Mouse (Mus musculus) adrenal gland, adult (tissue): ENCODE measurements around the gene Snrpa.

Experiments used
- DNase-seq, 2 experiments: peaks; one replicate each; pipeline ENCODE4 v3.0.0; 2022 to 2023; ENCODE audit warnings: low spot score in 1 of 2; ENCODE audit not compliant: inconsistent age in 2 of 2

Gene Snrpa

GRCm38 (mm10) chr7:27203730-27204449 lies 7.8 kb upstream of the Snrpa start:
- no peak for DNase-seq

DNA sequence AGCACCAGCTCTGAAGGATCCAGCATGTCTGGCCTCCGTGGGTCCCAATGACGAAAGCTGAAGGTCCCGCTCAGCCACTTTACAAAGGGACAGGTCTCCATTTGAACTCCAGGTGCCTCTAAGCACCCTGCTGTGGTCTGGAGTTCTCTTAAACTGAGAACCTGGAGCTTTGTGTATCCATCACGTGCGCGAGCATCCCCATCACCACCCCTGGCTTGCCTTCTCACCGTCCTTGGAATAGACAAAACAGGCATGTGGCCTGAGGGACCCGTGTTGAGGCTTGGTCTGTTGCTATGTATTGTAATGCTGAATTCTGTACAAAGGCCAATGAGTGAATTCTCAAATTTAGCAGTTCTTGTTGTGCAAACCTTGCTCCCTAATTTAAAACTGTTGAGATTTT lies 2.7 kb upstream of the Snrpa start:
- DNase-seq: no peak

- DNase-seq: peak in 1 of 2 experiments; percentile 52
These were observed 2.3 kb upstream of the Snrpa start for GRCm38 (mm10) chr7:27198355-27198754.

GRCm38 (mm10) chr7:27197634-27198033 lies 1.6 kb upstream of the Snrpa start:
- peak; percentile 65 to 89 for DNase-seq

DNA sequence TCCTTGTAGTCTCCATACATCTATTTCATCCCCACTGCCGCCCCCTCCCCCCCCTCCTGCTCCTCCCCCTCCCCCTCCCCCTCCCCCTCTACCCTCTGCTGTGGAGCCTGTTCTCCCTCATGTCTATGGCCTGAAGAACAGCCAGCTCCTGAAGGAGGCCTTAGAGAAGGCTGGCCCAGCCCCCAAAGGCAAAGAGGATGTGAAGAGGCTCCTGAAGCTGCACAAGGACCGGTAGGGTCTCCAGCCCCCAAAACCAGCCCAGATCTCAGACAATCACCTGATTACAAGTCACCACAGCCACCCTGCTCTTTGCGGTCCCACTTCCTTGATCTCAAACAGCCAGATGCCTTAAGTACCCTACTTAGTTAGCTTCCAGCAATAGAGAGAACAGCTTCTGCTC lies 1.1 kb upstream of the Snrpa start:
- no peak for DNase-seq

DNA sequence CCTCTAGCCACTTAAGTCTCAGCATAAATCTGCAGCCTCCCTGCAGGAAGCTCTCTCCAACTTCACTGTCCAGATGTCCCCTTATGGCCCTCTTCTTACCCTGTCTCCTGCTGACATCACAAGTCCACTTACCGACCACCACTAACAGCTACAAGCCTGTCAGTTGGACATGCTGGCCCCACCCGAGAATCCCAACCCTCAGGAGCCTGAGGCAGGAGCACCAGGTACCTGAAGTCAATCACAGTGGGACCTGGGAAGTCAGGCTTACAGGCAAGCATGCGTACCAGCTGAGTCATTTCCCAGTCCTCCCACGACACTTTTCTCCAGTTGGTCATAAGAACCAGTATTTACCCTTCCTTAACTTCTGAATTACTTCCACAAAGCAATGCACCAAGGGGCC lies 2.3 kb downstream of the Snrpa start:
- DNase-seq: no peak

DNA sequence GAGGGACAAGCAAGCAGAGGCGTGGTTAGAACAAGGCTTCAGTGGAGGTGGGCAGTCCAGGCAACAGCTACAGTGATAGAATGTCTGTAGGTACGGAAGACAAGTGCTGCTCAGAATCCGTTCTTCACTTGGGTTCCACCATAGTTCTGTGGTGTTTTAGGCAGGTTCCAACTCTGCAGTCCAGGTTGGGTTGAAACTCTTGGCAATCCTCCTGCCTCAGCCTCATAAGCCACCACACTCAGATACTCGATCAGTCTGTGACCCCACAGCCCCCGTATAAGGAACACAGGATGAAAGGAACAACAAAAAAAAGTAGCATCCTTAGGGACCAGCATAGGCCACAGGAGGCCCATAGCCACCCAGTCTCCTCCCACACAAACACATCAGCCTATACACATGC lies 3.6 kb downstream of the Snrpa start:
- DNase-seq: no peak

GRCm38 (mm10) chr7:27189271-27189931 lies 6.7 kb downstream of the Snrpa start:
- no peak for DNase-seq

DNA sequence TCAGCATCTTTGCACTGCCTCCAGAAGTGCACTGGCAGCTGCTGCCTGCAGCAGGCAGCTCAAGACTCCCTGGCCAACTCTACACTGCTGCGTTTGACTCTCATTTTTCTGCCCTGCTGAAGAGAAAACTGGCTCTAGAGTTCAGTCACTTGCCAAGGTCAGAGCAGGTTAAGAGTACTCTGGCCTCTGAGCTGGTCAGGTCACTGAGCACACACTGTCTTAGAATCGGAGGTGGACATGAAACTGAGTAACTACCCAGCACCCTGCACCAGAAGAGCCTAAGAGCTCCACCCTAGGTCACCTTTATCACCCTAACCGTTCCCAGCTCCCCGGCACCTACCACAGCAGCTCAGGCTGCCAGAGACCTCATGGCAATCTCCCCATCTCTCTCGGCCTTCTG lies 10.1 kb downstream of the Snrpa start:
- DNase-seq: no peak

- DNase-seq: peak; percentile 43 to 71
These were observed 11.1 kb downstream of the Snrpa start for GRCm38 (mm10) chr7:27184964-27185363.

- no peak for DNase-seq
These were observed 13.6 kb downstream of the Snrpa start for GRCm38 (mm10) chr7:27182498-27182897.

- no peak for DNase-seq
These were observed 15.0 kb downstream of the Snrpa start, which contains the start of the genes Gm21983 and Mia for GRCm38 (mm10) chr7:27180837-27181695. Gm21983 (minus strand) TSS chr7:27181086. Mia (minus strand) TSS chr7:27181157.

DNA sequence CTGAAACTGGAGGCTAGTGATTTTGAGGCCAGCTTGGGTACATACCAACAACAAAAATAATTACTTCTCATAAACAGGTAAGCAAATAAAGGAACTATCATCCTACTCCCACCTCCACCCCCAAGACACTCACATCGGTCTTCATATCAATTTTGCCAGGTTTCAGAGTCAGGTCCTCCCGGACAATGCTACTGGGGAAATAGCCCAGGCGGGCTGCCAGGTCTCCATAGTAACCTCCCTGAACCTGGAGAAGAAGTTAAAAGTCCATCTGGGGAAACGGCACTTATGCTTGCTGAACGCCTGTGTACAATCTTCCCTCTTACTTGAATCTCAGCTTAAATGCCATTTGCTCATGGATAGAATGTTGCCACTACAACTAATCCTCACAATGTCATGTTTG lies 16.0 kb downstream of the Snrpa start:
- DNase-seq: peak; percentile 51 to 77

DNA sequence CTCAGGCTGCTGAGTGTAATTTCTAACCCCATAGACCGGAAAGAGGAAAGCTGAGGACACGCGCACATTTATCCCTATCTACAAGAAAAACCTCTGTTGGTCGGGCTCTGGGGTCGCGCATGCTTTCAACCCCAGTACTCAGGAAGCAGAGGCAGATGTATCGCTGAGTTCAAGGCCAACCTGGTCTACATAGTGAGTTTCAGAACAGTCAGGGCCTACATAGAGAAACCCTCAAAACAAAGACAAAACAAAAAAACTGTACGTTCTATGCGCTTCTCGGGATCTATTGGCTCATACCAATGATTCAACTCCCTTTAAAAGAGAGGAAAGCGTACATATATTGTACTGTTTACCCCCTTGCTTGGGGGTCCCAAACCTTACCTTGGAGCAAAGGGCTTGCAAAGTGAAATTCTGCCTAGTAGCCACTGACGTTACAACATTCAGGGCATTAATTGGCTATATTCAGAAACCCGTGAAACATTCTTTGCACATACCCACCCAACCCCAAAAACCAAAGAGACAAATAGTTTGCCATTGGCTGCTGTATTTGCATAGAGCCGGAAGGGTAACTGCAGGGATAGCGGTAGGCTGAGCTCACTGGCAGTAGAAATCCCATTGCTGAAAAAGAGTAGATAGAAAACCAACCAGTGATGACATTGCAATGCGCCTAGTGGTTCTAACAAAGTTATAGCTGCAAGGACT lies 16.7 kb downstream of the Snrpa start:
- no peak for DNase-seq

DNA sequence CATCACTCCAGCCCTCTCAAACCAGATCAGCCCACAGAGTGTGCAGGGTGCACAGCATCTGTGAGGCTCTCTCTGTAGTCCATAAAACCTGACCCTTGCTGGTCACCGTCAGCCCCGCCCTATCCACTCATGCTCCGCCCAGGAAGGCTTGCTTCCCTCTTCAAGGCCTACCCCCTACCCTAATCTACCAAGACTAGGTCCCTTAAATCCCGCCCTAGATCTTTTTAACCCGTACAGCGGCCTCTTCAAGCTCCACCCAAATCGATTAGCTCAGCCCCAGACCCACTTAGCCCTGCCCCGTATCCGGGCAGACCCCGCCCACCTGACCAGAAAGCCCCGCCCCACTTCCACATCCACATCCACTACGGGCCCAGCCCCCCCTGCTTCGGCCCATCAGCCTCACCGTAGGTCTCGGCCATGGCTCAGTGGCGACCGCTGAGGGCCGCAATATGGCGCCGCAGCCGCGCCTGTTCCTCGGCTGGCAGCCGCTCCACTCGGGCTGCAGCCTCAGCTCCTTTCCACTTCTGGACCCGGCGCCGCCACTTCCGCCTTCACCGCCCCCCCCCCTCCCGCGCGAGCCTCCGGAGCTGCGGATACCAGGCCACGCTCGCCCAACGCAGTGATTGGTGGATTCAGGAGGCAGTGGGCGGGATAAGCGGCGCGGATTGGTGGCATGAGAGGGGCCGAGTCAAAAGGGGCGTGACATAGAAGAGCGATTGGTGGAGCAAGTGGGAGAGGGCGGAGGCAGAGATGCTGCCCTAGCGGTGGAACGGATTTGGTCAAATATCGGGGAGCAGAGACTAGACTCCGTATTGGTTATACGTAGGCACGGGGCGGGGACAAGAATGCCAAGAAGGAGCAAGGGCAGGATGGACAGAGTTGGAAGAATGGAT lies 17.5 kb downstream of the Snrpa start, which contains the start of gene Rab4b:
TSS of gene Rab4b (minus strand) at position 573 of the 893 bp plus-strand sequence.
- peak; percentile 100 for DNase-seq

DNA sequence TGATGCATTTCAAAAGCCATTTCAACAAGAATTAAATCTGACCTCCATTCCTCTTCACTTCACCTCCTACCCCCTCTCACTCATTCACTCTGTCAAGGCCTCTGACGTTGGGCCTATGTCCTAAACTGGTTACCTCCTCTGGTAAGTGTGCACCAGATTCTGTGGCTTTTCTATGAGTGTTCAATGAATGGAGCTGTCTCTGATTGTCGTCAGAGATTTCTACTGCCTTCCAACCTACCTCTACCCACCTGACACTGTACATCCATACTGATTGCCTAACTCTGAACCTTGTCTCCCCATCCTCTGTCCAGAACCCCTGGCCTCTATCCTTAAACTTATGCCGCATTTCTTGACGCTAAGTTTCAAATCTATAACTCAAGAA lies 18.1 kb downstream of the Snrpa start:
- DNase-seq: no peak

DNA sequence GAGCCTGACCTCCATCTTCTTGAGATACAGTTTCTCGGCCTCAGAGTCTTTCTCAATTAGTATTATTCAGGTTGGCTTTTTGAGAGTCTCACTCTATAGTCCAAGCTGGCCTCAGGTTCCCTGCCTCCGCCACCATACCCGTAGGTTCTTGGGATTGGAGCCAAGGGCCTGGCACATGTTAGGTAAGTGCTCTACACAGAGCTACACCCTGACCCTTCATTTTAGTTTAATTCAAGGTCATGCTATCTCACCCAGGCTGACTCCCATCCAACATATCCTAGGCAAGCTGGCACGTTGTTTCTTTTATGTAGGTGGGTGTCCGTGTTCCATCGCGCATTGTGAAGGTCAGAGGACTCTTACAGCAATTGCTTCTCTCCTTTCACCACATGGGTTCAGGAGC lies 21.2 kb downstream of the Snrpa start:
- peak; percentile 46 to 54 for DNase-seq

GRCm38 (mm10) chr7:27174496-27174895 lies 21.6 kb downstream of the Snrpa start:
- DNase-seq: peak in 1 of 2 experiments; percentile 32

DNA sequence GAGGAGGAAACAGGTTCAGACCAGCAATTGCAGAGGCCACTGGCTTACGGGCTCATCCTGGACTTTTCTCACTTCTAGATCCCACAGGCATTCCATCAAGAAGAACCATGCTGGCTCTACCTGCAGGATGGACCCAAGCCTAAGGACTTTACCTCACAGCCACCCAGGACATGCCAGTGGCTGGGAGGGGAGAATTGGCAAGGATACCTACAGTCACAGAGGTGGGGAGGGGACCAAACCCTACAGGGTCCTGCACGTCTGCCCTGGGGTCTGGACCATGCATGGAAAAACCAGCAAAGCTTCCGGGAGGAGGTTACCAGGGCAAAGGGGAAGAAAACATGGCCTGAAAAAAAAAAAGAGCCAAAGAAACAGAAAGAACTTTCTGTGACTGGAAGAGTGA lies 25.1 kb downstream of the Snrpa start:
- no peak for DNase-seq

GRCm38 (mm10) chr7:27168371-27168770 lies 27.7 kb downstream of the Snrpa start:
- peak in 1 of 2 experiments; percentile 33 for DNase-seq
